Mouse (Mus musculus): Measurements from ENCODE around the gene Eif4ebp2. TPM values are rescaled to one million over a fixed set of nuclear protein-coding genes. Genes with fewer than 3 reads are reported as not detected.

The Eif4ebp2 gene
- polyA plus RNA-seq (2012), result 89.0 and 96.0 TPM in 2 replicates

GRCm38 (mm10) chr10:61452645-61453044 is at the start of gene Eif4ebp2:
TSS of gene Eif4ebp2 (minus strand) at chr10:61452661.

GRCm38 (mm10) chr10:61475594-61476439 is 23.4 kb upstream of the Eif4ebp2 start, which contains the start of gene Lrrc20:
TSS of gene Lrrc20 (plus strand) at chr10:61475801.

GRCm38 (mm10) chr10:61417672-61418071 is 34.8 kb downstream of the Eif4ebp2 start, which contains the start of gene Nodal:
TSS of gene Nodal (plus strand) at chr10:61417972.

DNA sequence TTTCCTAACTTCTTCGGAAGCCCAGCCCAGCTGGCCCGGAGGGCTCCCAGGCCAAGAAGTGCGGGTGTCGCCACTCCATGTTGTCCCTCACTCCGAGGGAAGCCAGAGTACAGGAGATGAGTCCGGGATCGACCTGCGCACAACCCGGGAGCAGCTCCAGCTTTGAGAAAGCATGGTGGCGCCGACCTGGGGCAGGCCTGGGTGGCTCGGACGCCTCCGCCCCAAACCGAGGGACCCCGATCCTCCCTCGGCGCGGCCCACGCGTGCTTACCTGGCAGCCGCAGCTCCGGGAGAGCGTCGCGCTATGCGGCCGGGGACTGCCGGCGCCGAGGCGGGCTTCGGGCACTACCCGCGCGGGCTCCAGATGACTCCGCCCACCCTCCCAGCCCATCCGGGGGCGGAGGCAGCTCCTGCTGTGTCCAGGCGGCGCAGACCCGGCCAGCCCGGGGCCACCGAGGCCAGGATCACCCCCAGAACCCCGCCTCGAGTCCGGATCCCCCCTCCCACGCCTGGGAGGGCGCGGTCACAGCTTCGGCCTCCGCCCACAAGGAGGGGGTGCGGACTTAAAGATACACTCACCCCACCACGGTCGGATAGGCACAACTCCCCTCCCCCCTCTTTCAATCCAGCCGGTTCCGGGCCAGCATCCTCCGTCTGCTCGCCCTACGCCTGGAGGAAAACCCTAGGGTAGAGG is 69.3 kb downstream of the Eif4ebp2 start, which contains the start of gene Pald1:
Gene Pald1 (minus strand): TSS at position 510 of the 694 bp plus-strand sequence.

Other genes starting within 250 kb of the Eif4ebp2 start
- gene Adamts14, start 179.2 kb downstream of the Eif4ebp2 start, polyA plus RNA-seq (2012), result 0.91 and 1.8 TPM in 2 replicates
- gene Prf1, start 154.8 kb downstream of the Eif4ebp2 start, polyA plus RNA-seq (2012), result 0.43 and 0.73 TPM in 2 replicates
- gene Pald1, start 69.1 kb downstream of the Eif4ebp2 start, polyA plus RNA-seq (2012), result 0.07 and 0.14 TPM in 2 replicates
- not detected in 2 replicates for gene Nodal, start 34.7 kb downstream of the Eif4ebp2 start, polyA plus RNA-seq (2012)
- 9.3 and 10.9 TPM in 2 replicates for gene Lrrc20, start 23.1 kb upstream of the Eif4ebp2 start, polyA plus RNA-seq (2012)
- 0.02 TPM in 1 of 2 replicates, not detected in the other for gene Npffr1, start 142.8 kb upstream of the Eif4ebp2 start, polyA plus RNA-seq (2012)
- 38.7 and 46.2 TPM in 2 replicates for gene Ppa1, start 195.9 kb upstream of the Eif4ebp2 start, polyA plus RNA-seq (2012)
- gene Sar1a, start 227.6 kb upstream of the Eif4ebp2 start, polyA plus RNA-seq (2012), result 41.9 and 45.8 TPM in 2 replicates
- gene Tysnd1, start 242.9 kb upstream of the Eif4ebp2 start, polyA plus RNA-seq (2012), result 206 and 246 TPM in 2 replicates